Mouse (Mus musculus): ENCODE results near the gene Gabra5.

- no peak for TF ChIP-seq POLR2A (IDR thresholded peaks at IDR 0.05; ENCODE audit: insufficient read depth, low read length)
- no peak for TF ChIP-seq CTCF (IDR thresholded peaks at IDR 0.05; ENCODE audit: low read depth, low read length)
Measured at GRCm38 (mm10) chr7:57460354-57460753, 49.5 kb downstream of the Gabra5 start.

Measured in ES-Bruce4 (cell line).